Comparison of ENCODE assay signal across 9 mouse cellular contexts in genomic region chr7:45415636-45416035, GRCm38 (mm10). TPM values are rescaled to one million over a fixed set of nuclear protein-coding genes. Genes with fewer than 3 reads are reported as not detected.
DNase-seq lines count a peak whose midpoint lies in the region; ATAC-seq and TF ChIP-seq lines count a peak whose summit lies in the region.
"Had no signal": no experiment of that assay in that cellular context is flagged by ENCODE, and none has a peak within 500 bp of the region (broad histone marks: within the 10 kb centered on the region; RNA-seq: fewer than 3 reads in every experiment).

No protein-coding gene starts in this region.

- peaks cover 75% of the 10 kb centered on the region for H3K27me3 ChIP-seq in G1E (ENCODE audit: insufficient read depth, low read length)
- peaks cover 61% of the 10 kb centered on the region for H3K27me3 ChIP-seq in embryonic facial prominence, embryonic 15.5 days

- no peak for TF ChIP-seq CTCF in left cerebral cortex, adult 2 months (IDR thresholded peaks at IDR 0.05)
- TF ChIP-seq CTCF in G1E (IDR thresholded peaks at IDR 0.05; ENCODE audit: low read depth, low read length): no peak

- H3K27ac ChIP-seq in left cerebral cortex, adult 2 months: no peak overlapping the region
- no peak overlapping the region; the same call in 1 of the 2 replicates for H3K27ac ChIP-seq in embryonic facial prominence, embryonic 15.5 days (replicated peaks)

- DNase-seq in left cerebral cortex, adult 2 months (ENCODE audit: extremely low spot score in 1 of 2, low spot score in 2 of 2): peak in 1 of 2 experiments; percentile 58
- DNase-seq in left cerebral cortex, postnatal 4 days: no peak
- no peak for DNase-seq in G1E (ENCODE audit: low spot score)
- DNase-seq in lung, postnatal 4 days: peak; percentile 22 to 54
- no peak for DNase-seq in ovary, postnatal 36 days (ENCODE audit: low spot score)
- no peak for DNase-seq in cerebellum, postnatal 4 days (ENCODE audit: low spot score in 2 of 2)
- DNase-seq: kidney, adult 11 months had no signal

- WGBS in embryonic facial prominence, embryonic 15.5 days: 20% methylated on average over 37 of the region's 37 CpGs

- peak overlapping the region; percentile 28 for H3K4me3 ChIP-seq in left cerebral cortex, adult 2 months
- peak overlapping the region; percentile 60; the same call in 1 of the 2 replicates for H3K4me3 ChIP-seq in G1E (ENCODE audit: low read depth, low read length)
- H3K4me3 ChIP-seq in embryonic facial prominence, embryonic 15.5 days (replicated peaks): peak overlapping the region; percentile 10

- peaks cover 43% of the 10 kb centered on the region for H3K4me1 ChIP-seq in G1E (ENCODE audit: insufficient read depth, low read depth, low read length)
- H3K4me1 ChIP-seq in embryonic facial prominence, embryonic 15.5 days: peaks cover 55% of the 10 kb centered on the region

- intact Hi-C loops in left cerebral cortex, adult 2 months (cut with DNase I): no loop called here
- intact Hi-C loops in left cerebral cortex, postnatal 4 days (cut with DNase I): no loop called here

- no peaks in the 10 kb centered on the region for H3K9me3 ChIP-seq in G1E (replicated peaks)
- no peaks in the 10 kb centered on the region for H3K9me3 ChIP-seq in embryonic facial prominence, embryonic 15.5 days (replicated peaks)

- H3K36me3 ChIP-seq in G1E (replicated peaks): peaks cover 14% of the 10 kb centered on the region
- H3K36me3 ChIP-seq in embryonic facial prominence, embryonic 15.5 days: no peaks in the 10 kb centered on the region

- ATAC-seq in G1E (ENCODE audit: extremely low read depth, insufficient number of reproducible peaks, low FRiP score, poor library complexity, severe bottlenecking): no peak
- no peak for ATAC-seq in embryonic facial prominence, embryonic 15.5 days (ENCODE audit: insufficient number of reproducible peaks, low FRiP score, low TSS enrichment, low read depth)
- no peak for ATAC-seq in cerebellum, adult (ENCODE audit: insufficient number of reproducible peaks, low FRiP score, low TSS enrichment)

- H3K9ac ChIP-seq in embryonic facial prominence, embryonic 15.5 days: no peak overlapping the region

- peak overlapping the region; percentile 29 for H3K4me2 ChIP-seq in embryonic facial prominence, embryonic 15.5 days (replicated peaks)

RNA-seq across cellular contexts. Expression of gene Ntf5, which starts 2.1 kb away (rescaled TPM):
- total RNA-seq in left cerebral cortex, adult 2 months (2021): not detected
- total RNA-seq in left cerebral cortex, postnatal 4 days (2021): under 1 TPM in 1 of 2 experiments, not detected in 1; 0.30 TPM
- not detected in 2 replicates for total RNA-seq in G1E (2014; fragmentation: Nextera tagmentation)
- total RNA-seq in G1E (2017): 0.23 and 0.60 TPM in 2 replicates
- 0.16 and 0.33 TPM in 2 replicates for polyA plus RNA-seq in G1E (2012)
- polyA plus RNA-seq in embryonic facial prominence, embryonic 15.5 days (2015; fragmentation: Nextera tagmentation; extraction: Ambion mirVana): 3.7 and 4.9 TPM in 2 replicates

RNA-seq across cellular contexts. Expression of gene Lhb, which starts 5.0 kb away (rescaled TPM):
- total RNA-seq in left cerebral cortex, adult 2 months (2021): not detected
- total RNA-seq in left cerebral cortex, postnatal 4 days (2021): not detected
- total RNA-seq in G1E (2014; fragmentation: Nextera tagmentation): not detected in 2 replicates
- total RNA-seq in G1E (2017): not detected in 2 replicates
- not detected in 2 replicates for polyA plus RNA-seq in G1E (2012)
- 2.0 and 4.8 TPM in 2 replicates for polyA plus RNA-seq in embryonic facial prominence, embryonic 15.5 days (2015; fragmentation: Nextera tagmentation; extraction: Ambion mirVana)

RNA-seq across cellular contexts. Expression of gene Kcna7, which starts 10.2 kb away (rescaled TPM):
- total RNA-seq in left cerebral cortex, adult 2 months (2021): not detected
- total RNA-seq in left cerebral cortex, postnatal 4 days (2021): under 1 TPM in 1 of 2 experiments, not detected in 1; 0.16 TPM
- not detected in 2 replicates for total RNA-seq in G1E (2014; fragmentation: Nextera tagmentation)
- total RNA-seq in G1E (2017): 0.05 TPM in 1 of 2 replicates, not detected in the other
- polyA plus RNA-seq in G1E (2012): not detected in 2 replicates
- 0.22 and 0.36 TPM in 2 replicates for polyA plus RNA-seq in embryonic facial prominence, embryonic 15.5 days (2015; fragmentation: Nextera tagmentation; extraction: Ambion mirVana)

RNA-seq across cellular contexts. Expression of gene Gys1, which starts 19.0 kb away (rescaled TPM):
- total RNA-seq in left cerebral cortex, adult 2 months (2021): 10 to 100 TPM; 18.2 to 19.2 TPM
- total RNA-seq in left cerebral cortex, postnatal 4 days (2021): 10 to 100 TPM; 17.8 to 18.7 TPM
- total RNA-seq in G1E (2014; fragmentation: Nextera tagmentation) (39.4 and 44.8 TPM in 2 replicates), G1E (2017) (18.8 and 22.1 TPM in 2 replicates)
- 34.3 and 36.7 TPM in 2 replicates for polyA plus RNA-seq in G1E (2012)
- polyA plus RNA-seq in embryonic facial prominence, embryonic 15.5 days (2015; fragmentation: Nextera tagmentation; extraction: Ambion mirVana): 40.6 and 42.0 TPM in 2 replicates

RNA-seq across cellular contexts. Expression of gene Snrnp70, which starts 20.1 kb away (rescaled TPM):
- 100 to 1,000 TPM; 428 to 429 TPM for total RNA-seq in left cerebral cortex, adult 2 months (2021)
- 100 to 1,000 TPM; 453 to 460 TPM for total RNA-seq in left cerebral cortex, postnatal 4 days (2021)
- total RNA-seq in G1E (2014; fragmentation: Nextera tagmentation) (154 and 174 TPM in 2 replicates), G1E (2017) (319 and 333 TPM in 2 replicates)
- polyA plus RNA-seq in G1E (2012): 754 and 1,054 TPM in 2 replicates
- polyA plus RNA-seq in embryonic facial prominence, embryonic 15.5 days (2015; fragmentation: Nextera tagmentation; extraction: Ambion mirVana): 212 and 214 TPM in 2 replicates

Comparison
In these comparisons a context has a peak if more than half of its experiments do, and no peak if none do; other contexts are left out.
1. DNase-seq: peak in lung, postnatal 4 days (2 of 2); none in left cerebral cortex, postnatal 4 days (single experiment), G1E (single experiment), ovary, postnatal 36 days (single experiment) and cerebellum, postnatal 4 days (0 of 2).
2. H3K4me3 ChIP-seq: peak in every context shown above with its lines; median percentile 60 in G1E; 28 in left cerebral cortex, adult 2 months; 10 in embryonic facial prominence, embryonic 15.5 days.